Mouse (Mus musculus) adrenal gland, postnatal 36 days (tissue): ENCODE measurements around the gene Nptx1. TPM values are rescaled to one million over a fixed set of nuclear protein-coding genes. Genes with fewer than 3 reads are reported as not detected.

Experiments used
- DNase-seq, 2 experiments: peaks; one replicate each; pipeline ENCODE4 v3.0.0; 2021; ENCODE audit warnings: mixed read lengths in 1 of 2
- total RNA-seq, 2 experiments: library from RNA; stranded (reverse); gene quantifications; 2 replicates each; pipeline ENCODE4 v1.2.3; 2021

The Nptx1 gene
- total RNA-seq, 2 experiments from 2014 or later, result 2.1 to 8.3 TPM

DNA sequence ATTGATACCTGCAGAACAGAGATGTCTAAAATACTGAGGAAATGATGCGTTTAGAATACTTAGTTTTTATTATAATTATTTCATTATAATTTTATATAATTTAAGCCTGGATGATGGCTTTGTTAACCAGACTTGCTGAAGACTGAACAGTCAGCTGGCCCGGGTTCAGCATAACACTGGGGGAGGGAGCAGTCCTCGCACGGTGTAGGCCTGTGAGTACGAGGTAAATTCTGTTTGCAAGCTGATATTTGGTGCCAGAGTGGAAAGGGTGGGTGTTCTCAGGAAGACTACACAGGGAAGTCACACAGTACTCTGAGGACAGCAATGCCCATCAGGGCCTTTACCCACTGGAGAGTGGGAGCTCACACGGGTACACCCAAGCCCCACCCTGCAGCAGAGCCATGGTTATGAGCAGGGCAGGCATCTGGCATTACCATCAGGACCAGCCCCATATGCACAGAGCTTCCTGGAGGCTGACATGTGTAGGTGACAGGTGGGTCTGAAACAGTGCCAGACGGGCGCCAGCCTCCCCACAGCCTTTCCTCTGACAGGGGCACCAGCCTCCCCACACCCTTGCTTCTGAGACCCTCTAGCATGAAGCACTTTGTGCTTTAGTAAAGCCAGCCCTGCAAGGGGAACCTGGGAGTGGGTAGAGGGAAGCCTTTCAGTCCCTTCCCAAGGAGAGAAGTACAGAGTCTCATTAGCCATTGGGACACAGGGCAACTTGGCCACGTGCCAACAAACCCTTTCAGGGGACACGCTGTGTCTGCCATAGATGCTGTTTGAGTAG lies 3.2 kb upstream of the Nptx1 start:
- DNase-seq, result no peak

DNA sequence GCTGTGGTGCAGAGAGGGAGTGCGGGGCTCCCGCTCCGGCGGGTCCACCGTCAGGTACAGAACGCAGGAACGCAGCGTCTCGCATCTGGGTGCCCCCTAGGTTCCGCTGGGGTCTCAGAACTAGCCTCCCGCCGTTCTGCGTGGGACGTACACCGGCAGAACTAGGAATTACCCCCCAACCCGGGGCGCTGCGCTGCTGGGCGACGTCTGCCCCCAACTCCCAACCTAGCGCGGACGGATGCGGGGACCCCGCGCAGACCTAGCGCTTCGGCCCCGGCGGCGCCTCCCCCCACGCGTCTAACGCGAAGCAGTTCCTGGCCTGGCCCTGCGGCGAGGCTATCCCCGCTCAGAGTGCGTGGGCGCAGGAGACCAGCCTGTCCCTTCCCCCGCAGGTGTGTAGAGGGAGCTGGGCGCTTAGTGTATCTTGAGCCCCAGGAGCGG lies 1.8 kb upstream of the Nptx1 start:
- no peak for DNase-seq

DNA sequence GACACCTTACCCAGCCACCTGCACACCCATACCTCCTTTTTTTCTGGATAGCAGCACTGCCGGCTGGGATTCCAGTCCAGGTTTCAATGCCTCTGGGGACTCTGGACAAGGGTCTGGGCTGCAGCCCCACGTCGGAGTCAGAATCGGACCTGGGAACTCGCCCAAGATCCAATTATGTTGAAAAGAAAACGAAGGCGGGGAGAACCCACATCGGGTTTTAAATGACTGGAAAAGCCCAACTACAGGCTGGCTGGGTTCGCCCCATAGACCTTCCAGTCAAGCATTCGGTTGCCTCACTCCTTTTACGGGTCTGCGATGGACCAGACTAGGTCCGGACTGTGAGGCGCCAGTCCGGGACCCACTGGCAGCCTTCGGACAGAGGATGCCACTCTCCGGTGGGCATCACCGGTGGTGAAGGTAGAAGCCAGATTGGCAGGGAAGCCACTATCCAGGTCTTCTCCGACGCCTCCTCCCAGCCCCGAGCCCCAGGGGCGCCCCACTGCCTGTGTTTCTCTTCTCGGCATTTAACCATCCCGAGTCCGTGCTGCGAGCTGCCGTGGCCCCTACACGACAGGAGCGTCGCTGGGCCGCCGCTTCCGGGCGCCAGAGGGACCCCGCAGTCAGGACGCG lies 1.3 kb upstream of the Nptx1 start:
- no peak for DNase-seq

GRCm38 (mm10) chr11:119547951-119548591 lies 518 bp upstream of the Nptx1 start:
- no peak for DNase-seq

GRCm38 (mm10) chr11:119546496-119547182 lies 914 bp downstream of the Nptx1 start:
- DNase-seq, result peak in 1 of 2 experiments; percentile 40

- DNase-seq, result no peak
Measured at GRCm38 (mm10) chr11:119545741-119546495, 1.6 kb downstream of the Nptx1 start.

DNA sequence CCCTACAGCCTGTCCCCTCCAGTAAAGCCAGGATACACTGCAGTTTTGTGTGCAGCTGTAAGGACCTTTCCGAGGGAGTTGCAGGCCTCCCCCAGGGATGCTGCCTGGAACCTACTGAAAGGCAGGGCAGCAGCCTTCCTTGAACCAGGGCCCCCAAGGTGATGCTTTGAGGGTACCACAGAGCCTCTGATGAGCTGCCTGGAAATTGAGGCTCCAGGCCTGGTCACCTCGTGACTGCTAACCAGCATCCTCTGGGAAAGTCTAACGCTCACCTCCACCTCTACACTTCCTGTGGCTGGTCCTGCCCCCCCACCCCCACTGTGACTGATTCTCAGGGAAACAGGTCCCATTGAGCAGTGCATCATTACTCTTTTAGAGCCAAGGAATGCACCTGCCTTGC lies 2.3 kb downstream of the Nptx1 start:
- DNase-seq, result no peak

- DNase-seq, result peak; percentile 48 to 70
Measured at GRCm38 (mm10) chr11:119544518-119545105, 2.9 kb downstream of the Nptx1 start.

DNA sequence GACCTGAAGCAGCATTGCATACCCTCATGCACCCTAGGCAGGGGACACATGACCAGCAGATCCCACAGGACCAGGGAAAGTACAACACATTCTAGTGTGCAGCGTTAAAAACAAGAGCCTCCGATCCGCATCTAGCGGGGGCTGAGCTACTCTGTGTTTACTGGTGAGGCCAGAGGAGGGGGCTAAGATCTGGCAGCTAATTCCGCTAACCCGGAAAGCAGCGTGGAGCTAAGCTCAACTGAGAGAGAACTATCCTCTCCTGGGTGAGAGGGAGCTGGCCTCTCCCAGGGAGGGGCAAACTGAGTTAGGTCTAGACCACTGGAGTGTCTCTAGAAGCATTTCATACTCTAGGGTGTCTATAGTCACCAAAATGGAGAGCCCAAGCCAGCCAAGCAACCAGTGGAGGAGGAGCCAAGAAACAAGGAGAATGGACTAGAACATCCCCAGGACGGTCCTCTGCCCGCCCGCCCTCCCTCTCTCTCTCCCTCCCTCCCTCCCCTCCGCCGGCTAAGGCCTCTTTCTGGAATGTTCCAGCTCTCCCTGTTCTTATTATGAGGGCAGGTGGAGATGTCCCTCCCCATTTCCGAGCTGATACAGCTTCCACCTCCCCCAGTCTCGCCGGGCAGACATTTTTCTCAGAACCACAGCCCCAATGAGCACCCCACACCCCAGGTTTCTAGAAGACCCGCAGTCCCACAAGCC lies 3.6 kb downstream of the Nptx1 start:
- DNase-seq, result no peak

DNA sequence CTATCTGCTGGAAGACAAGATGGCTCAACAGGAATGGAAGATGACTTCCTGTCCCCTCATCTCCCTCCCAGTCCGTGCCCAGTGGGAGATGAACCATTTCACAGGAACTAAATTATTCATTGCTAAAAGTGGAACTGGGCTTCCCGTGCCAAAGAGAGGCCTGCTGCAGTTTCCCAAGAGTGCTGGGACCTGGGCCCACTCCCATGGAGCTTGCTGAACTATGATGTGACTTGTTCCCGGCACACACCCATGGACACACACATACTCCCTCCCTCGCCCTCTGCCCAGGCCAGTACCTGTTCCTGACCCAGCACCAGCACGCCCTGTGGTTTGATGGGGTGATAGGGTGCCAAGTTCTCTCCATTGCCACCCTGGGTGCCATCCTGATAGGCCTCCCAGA lies 4.7 kb downstream of the Nptx1 start:
- no peak for DNase-seq

DNA sequence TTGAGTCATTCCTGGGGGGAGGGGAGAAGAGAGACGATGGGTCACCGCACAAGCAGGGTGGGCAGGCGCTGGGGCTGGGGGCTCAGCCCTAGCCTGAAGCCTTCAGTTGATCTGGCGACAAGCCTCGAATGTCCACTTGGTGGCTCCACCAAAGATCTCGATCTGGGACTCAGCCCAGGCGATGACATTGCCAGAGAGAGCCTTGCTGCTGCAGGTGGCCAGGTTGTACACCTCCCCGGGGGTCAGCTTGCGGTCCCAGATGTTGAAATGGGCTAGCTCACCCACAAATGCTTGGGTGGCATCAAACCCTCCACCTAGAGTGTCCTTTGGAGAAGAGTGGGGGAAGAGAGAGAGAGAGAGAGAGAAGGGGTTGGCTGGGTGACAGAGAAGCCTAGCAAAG lies 5.2 kb downstream of the Nptx1 start:
- DNase-seq, result peak in 1 of 2 experiments; percentile 41

DNA sequence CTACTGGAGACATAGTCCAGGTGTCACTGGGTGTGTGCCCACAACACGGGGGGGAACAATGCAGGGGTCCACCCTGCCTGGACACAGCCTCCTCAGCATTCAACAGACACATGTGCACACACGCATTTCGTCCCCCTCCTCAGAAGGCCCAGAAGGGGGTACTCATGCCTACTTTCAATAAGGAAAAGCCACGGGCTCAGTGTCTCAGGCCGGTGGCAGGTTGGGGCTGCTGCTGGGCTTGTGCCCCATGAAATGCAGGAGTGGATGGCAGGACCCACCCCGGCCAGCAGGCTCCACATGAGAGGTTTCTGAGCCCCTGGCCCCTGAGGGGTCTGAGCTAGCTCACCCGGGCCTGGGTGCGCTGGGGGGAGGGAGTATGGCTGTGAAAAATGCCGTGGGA lies 6.5 kb downstream of the Nptx1 start:
- no peak for DNase-seq

DNA sequence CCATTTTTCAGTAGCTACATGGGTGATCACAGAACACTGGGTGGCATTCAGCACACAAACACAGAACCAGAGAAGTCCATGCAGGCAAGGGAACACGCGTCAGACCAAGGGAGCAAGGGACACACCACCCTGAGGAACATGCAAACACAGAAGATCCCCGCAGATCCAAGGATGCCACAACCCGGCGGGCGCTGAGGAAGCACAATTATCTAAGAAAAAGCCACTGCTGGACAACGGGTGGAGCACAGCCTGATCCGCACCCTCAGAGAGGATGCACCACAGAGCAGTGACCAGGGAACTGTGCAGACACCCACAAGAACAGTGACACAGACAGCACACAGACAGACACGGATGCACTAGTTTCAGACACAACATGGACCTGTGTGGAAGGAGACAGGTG lies 7.0 kb downstream of the Nptx1 start:
- DNase-seq, result no peak

- DNase-seq, result no peak
Measured at GRCm38 (mm10) chr11:119539944-119540343, 7.6 kb downstream of the Nptx1 start.

- no peak for DNase-seq
Measured at GRCm38 (mm10) chr11:119533745-119534144, 13.8 kb downstream of the Nptx1 start.

GRCm38 (mm10) chr11:119532460-119532859 lies 15.1 kb downstream of the Nptx1 start:
- no peak for DNase-seq

DNA sequence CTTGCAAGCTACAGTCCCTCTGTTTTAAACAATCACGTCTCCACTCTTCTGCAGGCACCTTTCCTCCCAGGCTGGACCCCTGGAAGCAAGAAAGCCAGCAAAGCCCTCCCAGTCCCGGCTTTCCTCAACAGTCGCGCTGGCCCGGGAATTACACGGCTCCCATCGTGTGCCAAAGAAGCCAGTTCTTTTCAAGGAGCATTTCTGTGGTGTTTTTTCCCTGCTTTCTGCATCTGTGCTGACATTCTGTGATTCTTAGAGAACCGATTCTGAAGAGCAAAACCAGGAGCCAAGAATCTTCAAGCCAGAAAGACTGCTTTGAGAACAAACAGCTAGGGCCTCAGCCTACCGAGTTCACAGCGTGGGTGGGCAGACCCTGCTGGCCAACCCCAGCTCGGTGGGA lies 18.6 kb downstream of the Nptx1 start:
- no peak for DNase-seq

DNA sequence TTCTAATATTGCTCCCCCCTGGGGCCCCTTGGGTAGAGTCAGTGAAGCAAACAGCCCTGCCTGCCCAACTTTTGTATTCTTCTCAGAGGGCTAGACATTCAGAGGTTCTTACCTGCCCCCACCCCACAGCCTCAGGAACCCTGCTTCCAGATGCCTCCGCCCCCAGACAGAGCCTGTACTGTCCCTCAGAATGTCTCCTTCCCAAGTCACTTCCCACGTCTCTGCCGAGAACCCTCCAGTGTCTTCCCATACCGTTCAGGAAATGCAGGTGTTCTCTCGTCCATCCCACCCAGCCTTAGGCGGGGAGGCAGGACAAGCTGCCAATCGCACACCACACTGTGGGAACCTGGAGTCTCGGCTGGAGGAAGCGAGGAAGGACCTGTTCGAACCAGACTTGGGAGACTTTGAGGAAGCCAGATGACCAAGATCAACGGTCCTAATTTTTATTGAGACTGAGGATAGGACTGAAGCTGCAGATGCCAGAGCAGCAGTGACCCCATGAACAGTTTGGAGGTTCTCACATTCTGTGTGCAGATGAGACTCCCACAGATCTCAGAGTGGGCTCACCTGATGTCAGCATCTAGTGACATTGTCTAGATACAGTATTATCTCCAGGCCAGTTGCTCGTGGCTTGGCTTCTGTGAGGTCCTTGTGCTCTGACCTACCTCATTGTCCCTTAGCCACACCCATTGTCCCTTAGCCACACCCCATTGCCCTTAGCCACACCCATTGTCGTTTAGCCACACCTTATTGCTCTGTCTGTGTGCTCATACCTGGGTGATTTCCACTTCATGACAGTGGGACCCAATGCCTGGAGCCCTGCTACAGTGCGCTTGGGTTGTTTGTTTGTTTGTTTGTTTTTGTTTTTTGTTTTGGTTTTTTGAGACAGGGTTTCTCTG lies 21.2 kb downstream of the Nptx1 start:
- no peak for DNase-seq

GRCm38 (mm10) chr11:119524545-119524949 lies 23.0 kb downstream of the Nptx1 start:
- DNase-seq, result peak; percentile 92 to 94

- no peak for DNase-seq
Measured at GRCm38 (mm10) chr11:119523392-119523791, 24.2 kb downstream of the Nptx1 start.
